Mouse (Mus musculus) lung, adult 2 months (tissue): ENCODE measurements around the gene Pfdn2.

Experiments used
- CTCF ChIP-seq: fragments of 200-500 bp; IDR thresholded peaks from 2 replicates; pipeline ENCODE4 v1.5.1; 2011; ENCODE audit warnings: mild to moderate bottlenecking, low read length, control low read depth; ENCODE audit not compliant: insufficient read depth
- POLR2A ChIP-seq: fragments of 200-500 bp; IDR thresholded peaks from 2 replicates; pipeline ENCODE4 v1.6.1; 2011; ENCODE audit warnings: low read depth, mild to moderate bottlenecking, control low read depth, low read length, borderline replicate concordance; ENCODE audit errors: extremely low read depth

DNA sequence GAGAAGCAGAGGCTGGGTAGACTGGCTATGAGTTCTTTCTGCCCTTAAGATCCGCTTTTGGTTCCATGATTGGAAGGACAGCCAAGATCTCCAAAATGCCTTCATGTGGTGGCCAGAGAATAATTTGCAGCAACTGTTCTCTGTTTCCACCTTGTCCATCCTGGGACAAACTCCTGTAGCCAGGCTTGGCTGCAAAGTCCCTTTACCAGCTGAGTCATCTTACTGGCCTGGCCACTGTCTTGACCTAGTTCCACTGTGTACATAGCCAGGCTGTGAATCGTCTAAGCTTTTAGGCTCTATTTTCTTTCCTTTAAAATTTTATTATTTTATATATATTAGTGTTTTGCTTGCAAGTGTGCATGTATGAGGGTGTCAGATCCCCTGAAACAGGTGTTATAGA lies 3.7 kb downstream of the Pfdn2 start:
- TF ChIP-seq CTCF: no peak
- no peak for TF ChIP-seq POLR2A
